Mouse (Mus musculus): ENCODE measurements around the gene Chmp2b.

GRCm38 (mm10) chr16:65585699-65586098, 23.2 kb upstream of the Chmp2b start:
- TF ChIP-seq CTCF (IDR thresholded peaks at IDR 0.05; ENCODE audit: extremely low read depth, insufficient read depth, low read length) (no peak), POLR2A (IDR thresholded peaks at IDR 0.05; ENCODE audit: extremely low read depth, insufficient read depth, low read length) (no peak)
